Mouse (Mus musculus): ENCODE results near the gene Vmn1r30. TPM values are rescaled to one million over a fixed set of nuclear protein-coding genes. Genes with fewer than 3 reads are reported as not detected.

Gene Vmn1r30
- not detected in 2 replicates for total RNA-seq (2015; ENCODE audit: low replicate concordance)
- not detected in 2 replicates for total RNA-seq (2017; ENCODE audit: low replicate concordance)

- no peak for ATAC-seq (replicated peaks; ENCODE audit: low FRiP score, poor library complexity, severe bottlenecking)
Observed at GRCm38 (mm10) chr6:58443285-58443684, at the start of gene Vmn1r30. Gene Vmn1r30 (minus strand): TSS chr6:58443385.

- no peak for ATAC-seq (replicated peaks; ENCODE audit: low FRiP score, poor library complexity, severe bottlenecking)
Observed at GRCm38 (mm10) chr6:58475230-58475629, 32.0 kb upstream of the Vmn1r30 start, which contains the start of gene Vmn1r31. Gene Vmn1r31 (minus strand): TSS chr6:58475330.

Other genes starting within 250 kb of the Vmn1r30 start
- not detected in 2 replicates for gene Vmn1r27, start 224.6 kb downstream of the Vmn1r30 start, total RNA-seq (2015; ENCODE audit: low replicate concordance)
- gene Vmn1r27, start 224.6 kb downstream of the Vmn1r30 start, total RNA-seq (2017; ENCODE audit: low replicate concordance): not detected in 2 replicates
- not detected in 2 replicates for gene Vmn1r28, start 181.3 kb downstream of the Vmn1r30 start, total RNA-seq (2015; ENCODE audit: low replicate concordance)
- gene Vmn1r28, start 181.3 kb downstream of the Vmn1r30 start, total RNA-seq (2017; ENCODE audit: low replicate concordance): not detected in 2 replicates
- not detected in 2 replicates for gene Vmn1r29, start 141.8 kb downstream of the Vmn1r30 start, total RNA-seq (2015; ENCODE audit: low replicate concordance)
- not detected in 2 replicates for gene Vmn1r29, start 141.8 kb downstream of the Vmn1r30 start, total RNA-seq (2017; ENCODE audit: low replicate concordance)
- not detected in 2 replicates for gene Vmn1r31, start 31.9 kb upstream of the Vmn1r30 start, total RNA-seq (2015; ENCODE audit: low replicate concordance)
- gene Vmn1r31, start 31.9 kb upstream of the Vmn1r30 start, total RNA-seq (2017; ENCODE audit: low replicate concordance): not detected in 2 replicates
- gene Abcg2, start 141.1 kb upstream of the Vmn1r30 start, total RNA-seq (2015; ENCODE audit: low replicate concordance): 213 and 253 TPM in 2 replicates
- gene Abcg2, start 141.1 kb upstream of the Vmn1r30 start, total RNA-seq (2017; ENCODE audit: low replicate concordance): 492 and 662 TPM in 2 replicates

Data from erythroblast, adult 5-6 weeks (primary cell).